Mouse (Mus musculus): ENCODE measurements around the gene Smyd3. TPM values are rescaled to one million over a fixed set of nuclear protein-coding genes. Genes with fewer than 3 reads are reported as not detected.

The Smyd3 gene
- polyA plus RNA-seq, 1 experiment from 2014 or later: 24.0 TPM

- H3K36me3 ChIP-seq (ENCODE audit: control insufficient read depth, insufficient read depth, low read length): no peaks in the 10 kb centered on the region
- H3K9ac ChIP-seq (replicated peaks; ENCODE audit: low read depth, low read length): no peak overlapping the region
- no peaks in the 10 kb centered on the region for H3K9me3 ChIP-seq (ENCODE audit: control insufficient read depth, low read depth, low read length)
- H3K4me1 ChIP-seq (ENCODE audit: control insufficient read depth, insufficient read depth, low read length): no peaks in the 10 kb centered on the region
- H3K4me2 ChIP-seq (replicated peaks; ENCODE audit: low read depth, low read length): no peak overlapping the region
- H3K4me3 ChIP-seq (ENCODE audit: low read depth, low read length): no peak overlapping the region
- H3K27me3 ChIP-seq (ENCODE audit: control insufficient read depth, insufficient read depth, low read length): no peaks in the 10 kb centered on the region
- 50% methylated on average over 9 of the region's 9 CpGs for WGBS
- no peak for ATAC-seq (ENCODE audit: insufficient number of reproducible peaks, insufficient read depth, low FRiP score, low read depth)
- H3K27ac ChIP-seq (ENCODE audit: low read length): no peak overlapping the region
Observed at GRCm38 (mm10) chr1:179506530-179507315, 11.1 kb downstream of the Smyd3 start.

GRCm38 (mm10) chr1:179502565-179502964 is 15.3 kb downstream of the Smyd3 start:
- Histone ChIP-seq H3K4me1 (ENCODE audit: control insufficient read depth, insufficient read depth, low read length) (no peaks in the 10 kb centered on the region), H3K27me3 (ENCODE audit: control insufficient read depth, insufficient read depth, low read length) (no peaks in the 10 kb centered on the region), H3K27ac (ENCODE audit: low read length) (no peak overlapping the region), H3K9ac (replicated peaks; ENCODE audit: low read depth, low read length) (no peak overlapping the region), H3K9me3 (ENCODE audit: control insufficient read depth, low read depth, low read length) (no peaks in the 10 kb centered on the region), H3K36me3 (ENCODE audit: control insufficient read depth, insufficient read depth, low read length) (no peaks in the 10 kb centered on the region), H3K4me2 (replicated peaks; ENCODE audit: low read depth, low read length) (no peak overlapping the region), H3K4me3 (ENCODE audit: low read depth, low read length) (no peak overlapping the region)
- ATAC-seq (ENCODE audit: insufficient number of reproducible peaks, insufficient read depth, low FRiP score, low read depth): no peak
- WGBS: 16% methylated on average over 3 of the region's 3 CpGs

GRCm38 (mm10) chr1:179499257-179499656 is 18.6 kb downstream of the Smyd3 start:
- ATAC-seq (ENCODE audit: insufficient number of reproducible peaks, insufficient read depth, low FRiP score, low read depth): peak; percentile 25; the same call in 1 of the 2 replicates
- Histone ChIP-seq H3K36me3 (ENCODE audit: control insufficient read depth, insufficient read depth, low read length) (no peaks in the 10 kb centered on the region), H3K27me3 (ENCODE audit: control insufficient read depth, insufficient read depth, low read length) (no peaks in the 10 kb centered on the region), H3K9me3 (ENCODE audit: control insufficient read depth, low read depth, low read length) (no peaks in the 10 kb centered on the region), H3K27ac (ENCODE audit: low read length) (0 out of 2 replicates have a peak overlapping the region, but pooled peaks have one; percentile 22), H3K4me1 (ENCODE audit: control insufficient read depth, insufficient read depth, low read length) (no peaks in the 10 kb centered on the region), H3K9ac (replicated peaks; ENCODE audit: low read depth, low read length) (no peak overlapping the region), H3K4me2 (replicated peaks; ENCODE audit: low read depth, low read length) (no peak overlapping the region), H3K4me3 (ENCODE audit: low read depth, low read length) (no peak overlapping the region)
- 45% methylated on average over 3 of the region's 3 CpGs for WGBS

GRCm38 (mm10) chr1:179492908-179493307 is 24.9 kb downstream of the Smyd3 start:
- Histone ChIP-seq H3K4me1 (ENCODE audit: control insufficient read depth, insufficient read depth, low read length) (no peaks in the 10 kb centered on the region), H3K9ac (replicated peaks; ENCODE audit: low read depth, low read length) (no peak overlapping the region), H3K4me3 (ENCODE audit: low read depth, low read length) (no peak overlapping the region), H3K4me2 (replicated peaks; ENCODE audit: low read depth, low read length) (no peak overlapping the region), H3K27me3 (ENCODE audit: control insufficient read depth, insufficient read depth, low read length) (no peaks in the 10 kb centered on the region), H3K9me3 (ENCODE audit: control insufficient read depth, low read depth, low read length) (peaks cover 2% of the 10 kb centered on the region; the same call in 1 of the 2 replicates), H3K36me3 (ENCODE audit: control insufficient read depth, insufficient read depth, low read length) (no peaks in the 10 kb centered on the region), H3K27ac (ENCODE audit: low read length) (no peak overlapping the region)
- no peak for ATAC-seq (ENCODE audit: insufficient number of reproducible peaks, insufficient read depth, low FRiP score, low read depth)
- WGBS: 77% methylated on average over 5 of the region's 5 CpGs

- Histone ChIP-seq H3K27me3 (ENCODE audit: control insufficient read depth, insufficient read depth, low read length) (no peaks in the 10 kb centered on the region), H3K27ac (ENCODE audit: low read length) (no peak overlapping the region), H3K9me3 (ENCODE audit: control insufficient read depth, low read depth, low read length) (peaks cover 2% of the 10 kb centered on the region; the same call in 1 of the 2 replicates), H3K4me3 (ENCODE audit: low read depth, low read length) (no peak overlapping the region), H3K36me3 (ENCODE audit: control insufficient read depth, insufficient read depth, low read length) (no peaks in the 10 kb centered on the region), H3K4me1 (ENCODE audit: control insufficient read depth, insufficient read depth, low read length) (0 out of 2 replicates have a peak, but pooled peaks cover 3% of the 10 kb centered on the region), H3K9ac (replicated peaks; ENCODE audit: low read depth, low read length) (no peak overlapping the region), H3K4me2 (replicated peaks; ENCODE audit: low read depth, low read length) (no peak overlapping the region)
- WGBS: 91% methylated on average over 5 of the region's 5 CpGs
- no peak for ATAC-seq (ENCODE audit: insufficient number of reproducible peaks, insufficient read depth, low FRiP score, low read depth)
Observed at GRCm38 (mm10) chr1:179488520-179488919, 29.3 kb downstream of the Smyd3 start.

DNA sequence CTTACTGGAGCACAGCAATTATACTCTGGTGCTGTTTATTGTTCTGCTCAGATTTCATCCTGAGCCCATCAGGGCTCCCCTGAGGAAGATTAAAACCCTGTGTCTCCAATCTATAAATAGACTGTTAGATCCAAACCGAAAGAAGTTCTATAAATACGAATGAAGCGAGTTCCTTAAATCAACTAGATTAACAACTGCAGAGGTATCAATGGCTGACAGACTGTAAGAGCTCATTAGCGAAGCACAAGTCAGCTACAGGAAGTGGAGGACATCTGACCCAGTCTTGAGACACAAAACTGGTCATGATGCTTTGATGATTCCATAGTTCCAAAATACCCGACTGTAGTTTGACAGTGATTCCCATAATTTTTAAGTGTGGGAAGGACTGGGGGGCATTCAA is 29.9 kb downstream of the Smyd3 start:
- H3K36me3 ChIP-seq (ENCODE audit: control insufficient read depth, insufficient read depth, low read length): no peaks in the 10 kb centered on the region
- H3K4me3 ChIP-seq (ENCODE audit: low read depth, low read length): no peak overlapping the region
- H3K9ac ChIP-seq (replicated peaks; ENCODE audit: low read depth, low read length): no peak overlapping the region
- WGBS: 53% methylated on average over 5 of the region's 5 CpGs
- H3K27ac ChIP-seq (ENCODE audit: low read length): no peak overlapping the region
- H3K9me3 ChIP-seq (ENCODE audit: control insufficient read depth, low read depth, low read length): peaks cover 2% of the 10 kb centered on the region; the same call in 1 of the 2 replicates
- no peak overlapping the region for H3K4me2 ChIP-seq (replicated peaks; ENCODE audit: low read depth, low read length)
- H3K27me3 ChIP-seq (ENCODE audit: control insufficient read depth, insufficient read depth, low read length): no peaks in the 10 kb centered on the region
- no peak for ATAC-seq (ENCODE audit: insufficient number of reproducible peaks, insufficient read depth, low FRiP score, low read depth)
- 0 out of 2 replicates have a peak, but pooled peaks cover 3% of the 10 kb centered on the region for H3K4me1 ChIP-seq (ENCODE audit: control insufficient read depth, insufficient read depth, low read length)

DNA sequence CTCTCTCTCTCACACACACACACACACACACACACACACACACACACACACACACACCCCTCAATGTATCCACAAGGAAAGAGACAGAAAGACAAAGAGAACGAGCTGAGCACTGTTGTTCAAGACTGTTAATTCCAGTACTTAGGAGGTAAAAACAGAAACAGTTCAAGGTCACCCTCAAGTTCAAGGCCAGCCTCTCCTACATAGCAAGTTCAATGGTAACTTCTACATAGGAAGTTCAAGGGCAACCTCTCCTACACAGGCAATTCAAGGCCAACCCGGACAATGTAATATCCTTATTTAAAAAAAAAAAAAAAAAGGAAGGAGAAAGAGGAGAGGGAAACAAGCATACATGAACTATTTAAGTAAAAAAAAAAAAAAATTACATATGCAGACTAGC is 30.6 kb downstream of the Smyd3 start:
- H3K9me3 ChIP-seq (ENCODE audit: control insufficient read depth, low read depth, low read length): peaks cover 2% of the 10 kb centered on the region; the same call in 1 of the 2 replicates
- H3K36me3 ChIP-seq (ENCODE audit: control insufficient read depth, insufficient read depth, low read length): no peaks in the 10 kb centered on the region
- no peak overlapping the region for H3K4me2 ChIP-seq (replicated peaks; ENCODE audit: low read depth, low read length)
- 0 out of 2 replicates have a peak, but pooled peaks cover 3% of the 10 kb centered on the region for H3K4me1 ChIP-seq (ENCODE audit: control insufficient read depth, insufficient read depth, low read length)
- no peak overlapping the region for H3K9ac ChIP-seq (replicated peaks; ENCODE audit: low read depth, low read length)
- H3K27me3 ChIP-seq (ENCODE audit: control insufficient read depth, insufficient read depth, low read length): no peaks in the 10 kb centered on the region
- H3K4me3 ChIP-seq (ENCODE audit: low read depth, low read length): no peak overlapping the region
- WGBS: 76% methylated on average over 2 of the region's 2 CpGs
- no peak overlapping the region for H3K27ac ChIP-seq (ENCODE audit: low read length)
- no peak for ATAC-seq (ENCODE audit: insufficient number of reproducible peaks, insufficient read depth, low FRiP score, low read depth)

- no peak for ATAC-seq (ENCODE audit: insufficient number of reproducible peaks, insufficient read depth, low FRiP score, low read depth)
- H3K4me3 ChIP-seq (ENCODE audit: low read depth, low read length): no peak overlapping the region
- H3K9me3 ChIP-seq (ENCODE audit: control insufficient read depth, low read depth, low read length): peaks cover 2% of the 10 kb centered on the region; the same call in 1 of the 2 replicates
- H3K27ac ChIP-seq (ENCODE audit: low read length): no peak overlapping the region
- H3K27me3 ChIP-seq (ENCODE audit: control insufficient read depth, insufficient read depth, low read length): no peaks in the 10 kb centered on the region
- H3K4me1 ChIP-seq (ENCODE audit: control insufficient read depth, insufficient read depth, low read length): 0 out of 2 replicates have a peak, but pooled peaks cover 3% of the 10 kb centered on the region
- H3K4me2 ChIP-seq (replicated peaks; ENCODE audit: low read depth, low read length): no peak overlapping the region
- no peaks in the 10 kb centered on the region for H3K36me3 ChIP-seq (ENCODE audit: control insufficient read depth, insufficient read depth, low read length)
- WGBS: 38% methylated on average over 3 of the region's 3 CpGs
- H3K9ac ChIP-seq (replicated peaks; ENCODE audit: low read depth, low read length): no peak overlapping the region
Observed at GRCm38 (mm10) chr1:179485784-179486540, 31.9 kb downstream of the Smyd3 start.

All from stomach, embryonic 14.5 days (tissue).